Mouse (Mus musculus): Measurements from ENCODE around the gene Eif4ebp2.

GRCm38 (mm10) chr10:61443456-61443855 is 9.0 kb downstream of the Eif4ebp2 start:
- no peak for TF ChIP-seq CTCF (IDR thresholded peaks at IDR 0.05; ENCODE audit: control insufficient read depth, insufficient read depth, insufficient read length)
- no peak for TF ChIP-seq USF1 (IDR thresholded peaks at IDR 0.05; ENCODE audit: low read depth)
- TF ChIP-seq FOSL1 (IDR thresholded peaks at IDR 0.05; ENCODE audit: insufficient read depth, low read length, poor library complexity, severe bottlenecking) = no peak
- no peak for TF ChIP-seq MYOG (IDR thresholded peaks at IDR 0.05; ENCODE audit: control insufficient read depth, extremely low read depth, insufficient read length)
